Mouse (Mus musculus) mesoderm, embryonic 11.5 days (tissue): ENCODE measurements around the gene Cavin1.

ENCODE experiments used
- DNase-seq: peaks from one replicate; pipeline ENCODE4 v3.0.0-alpha.2; 2012; ENCODE audit warnings: low read depth, low spot score

Gene Cavin1

DNA sequence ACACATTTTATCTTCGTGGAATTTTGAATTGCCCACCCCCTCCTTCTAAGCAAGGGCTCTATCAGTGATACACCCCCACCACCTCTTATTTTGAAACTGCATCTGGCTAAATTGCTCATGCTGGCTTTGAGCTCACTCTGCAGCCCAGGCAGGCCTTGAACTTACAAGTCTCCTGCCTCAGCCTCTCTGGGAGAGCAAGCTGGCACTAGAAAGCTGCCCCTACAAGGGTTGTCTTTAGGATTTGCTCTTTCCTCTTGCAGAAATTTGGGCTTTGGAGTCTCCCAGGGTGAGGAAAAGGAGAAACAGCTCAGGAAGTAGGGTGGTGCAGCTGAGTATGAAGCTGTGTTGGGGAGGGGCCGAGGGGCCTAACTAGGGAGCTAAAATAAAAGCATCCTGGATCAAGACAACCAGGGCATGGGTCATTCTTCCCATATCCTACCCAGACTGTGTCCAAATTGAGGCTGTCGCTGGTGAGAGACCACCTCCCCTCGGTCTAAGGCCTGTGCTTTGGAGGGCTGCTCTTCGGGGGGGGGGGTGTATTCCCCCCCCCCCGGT lies 12.7 kb downstream of the Cavin1 start:
- no peak for DNase-seq

DNA sequence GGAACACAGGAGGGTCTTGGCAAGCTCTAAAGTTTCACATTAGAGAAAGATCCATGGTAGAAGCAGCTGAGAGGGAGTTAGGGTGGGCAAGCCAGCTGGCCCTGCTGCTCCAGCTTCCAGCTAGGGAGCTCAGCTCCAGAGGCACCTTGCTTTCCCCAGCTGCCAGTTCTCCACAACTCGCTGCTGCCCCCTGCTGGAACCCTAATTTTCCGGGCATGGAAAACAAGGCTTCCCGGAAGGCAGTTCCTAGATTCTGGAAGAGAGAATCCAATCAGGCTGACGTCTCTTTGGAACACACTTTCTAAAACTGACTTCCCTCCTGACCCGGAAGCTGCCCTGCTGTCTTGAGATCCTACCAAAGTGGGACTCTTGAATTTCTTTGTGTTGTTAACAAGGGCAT lies 13.4 kb downstream of the Cavin1 start:
- DNase-seq = peak; percentile 87

DNA sequence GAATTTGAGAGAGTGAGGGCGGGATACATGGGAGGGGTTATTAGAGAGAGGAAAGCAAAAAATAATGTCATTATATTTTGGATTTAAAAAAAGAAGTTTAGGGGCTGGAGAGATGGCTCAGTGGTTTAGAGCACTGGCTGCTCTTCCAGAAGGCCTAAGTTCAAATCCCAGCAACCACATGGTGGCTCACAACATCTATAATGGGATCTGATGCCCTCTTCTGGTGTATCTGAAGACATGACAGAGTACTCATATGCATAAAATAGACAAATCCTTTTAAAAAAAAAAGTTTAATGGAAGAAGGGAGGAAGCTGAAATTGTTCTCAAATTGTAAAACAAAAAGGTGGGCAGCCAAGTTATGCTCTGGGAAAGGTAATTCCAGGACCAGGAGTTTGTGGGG lies 21.1 kb downstream of the Cavin1 start:
- DNase-seq = no peak

DNA sequence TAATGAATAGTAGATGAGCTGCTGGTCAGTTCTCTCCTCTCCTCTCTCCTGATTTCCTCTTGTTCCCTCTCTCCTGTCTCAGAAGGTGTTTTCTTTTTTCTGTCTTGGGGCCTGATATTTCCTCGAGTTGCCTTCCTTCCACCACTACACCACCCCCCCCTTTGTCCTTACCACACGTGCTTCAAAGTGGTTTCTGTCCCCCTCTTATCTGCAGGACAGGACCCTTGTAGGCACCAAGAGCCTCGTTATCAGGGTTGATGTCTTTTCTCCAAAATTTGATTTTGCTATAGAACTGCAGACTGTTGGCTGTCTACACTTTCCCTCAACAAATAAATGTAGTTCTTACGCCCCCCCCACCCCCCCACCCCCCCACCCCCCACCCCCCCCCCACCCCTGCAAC lies 22.4 kb downstream of the Cavin1 start:
- no peak for DNase-seq

DNA sequence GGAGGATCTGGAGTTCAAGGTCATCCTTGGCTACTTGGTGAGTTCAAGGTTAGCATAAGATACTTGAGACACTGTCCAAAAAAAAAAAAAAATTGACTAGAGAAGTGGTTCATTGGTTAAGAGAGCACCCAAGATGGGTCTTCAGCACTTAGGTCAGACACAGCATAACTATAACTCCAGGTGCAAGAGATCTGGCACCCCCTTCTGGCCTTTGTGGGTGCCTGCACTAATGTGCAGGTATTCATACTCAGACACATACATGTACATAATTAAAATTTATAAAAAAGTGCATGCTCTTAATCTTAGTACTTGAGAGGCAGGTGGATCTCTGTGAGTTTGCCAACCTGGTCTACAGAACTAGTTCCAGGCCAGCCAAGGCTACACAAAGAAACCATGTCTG lies 23.1 kb downstream of the Cavin1 start:
- DNase-seq = no peak

DNA sequence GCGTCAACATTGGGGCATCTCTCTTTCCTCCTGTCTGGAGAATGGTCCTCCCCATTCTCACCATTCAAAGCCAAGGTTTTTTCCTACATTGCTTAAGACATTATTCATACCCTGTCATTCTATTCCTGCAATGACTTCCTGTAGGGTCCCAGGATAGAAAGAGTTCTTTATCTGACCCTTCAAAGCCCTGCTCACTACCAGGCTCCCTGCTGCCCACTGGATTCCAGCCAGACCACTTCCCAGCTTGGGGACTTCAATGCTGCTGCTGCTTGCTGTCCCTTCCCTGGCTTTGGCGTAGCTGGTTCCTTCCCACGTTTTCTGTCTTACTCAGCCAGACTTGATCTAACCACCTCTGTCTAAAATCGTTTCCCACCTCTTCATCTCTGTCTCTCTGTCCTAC lies 23.8 kb downstream of the Cavin1 start:
- DNase-seq = no peak

DNA sequence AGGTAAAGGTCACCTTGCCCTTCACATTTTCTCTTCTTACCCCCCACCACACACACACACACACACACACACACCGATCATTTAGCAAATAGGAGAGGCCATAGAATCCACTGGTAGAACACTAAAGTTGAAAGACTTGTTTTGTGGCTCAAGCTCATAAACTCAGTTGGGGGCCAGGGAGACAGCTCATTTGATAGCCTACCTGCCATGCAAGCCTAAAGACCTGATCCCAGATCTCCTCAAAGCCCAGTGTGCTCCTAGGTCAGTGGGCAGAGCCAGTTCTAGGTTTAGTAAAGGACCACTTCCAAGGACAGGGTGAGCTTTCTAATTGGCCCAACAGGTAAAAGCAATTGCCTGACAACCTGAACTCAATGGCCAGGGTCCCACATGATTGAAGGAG lies 28.3 kb downstream of the Cavin1 start:
- DNase-seq = no peak

DNA sequence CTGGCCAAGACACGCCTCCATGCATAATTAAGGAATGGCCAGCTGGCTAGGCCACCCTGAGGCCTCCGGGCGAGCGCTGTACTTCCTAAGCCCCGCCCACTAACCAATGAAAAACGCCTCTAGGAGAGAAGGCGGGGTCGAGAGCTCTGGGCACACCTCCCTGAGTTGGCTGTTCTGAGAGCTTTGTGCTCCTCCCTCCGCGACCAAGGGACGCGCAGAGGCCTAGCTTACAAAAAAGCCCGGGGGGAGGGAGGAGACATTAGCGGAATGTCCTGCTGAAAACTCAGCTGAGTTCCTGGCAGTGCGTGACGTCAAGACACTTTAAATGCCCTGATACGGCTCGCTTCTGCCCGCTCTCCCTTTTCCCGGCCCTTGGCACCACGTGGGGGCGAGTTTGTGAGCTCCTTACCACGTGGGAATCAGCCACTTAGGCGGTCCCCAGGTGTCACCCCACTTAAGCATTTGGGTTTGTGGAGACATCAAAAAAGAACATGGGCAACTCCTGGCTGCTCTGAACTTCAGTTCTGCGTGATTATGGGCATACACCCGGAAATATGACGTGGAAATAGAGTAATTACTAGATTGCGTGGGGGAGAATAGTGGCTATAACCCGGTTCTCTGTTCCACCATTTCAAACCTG lies 31.1 kb downstream of the Cavin1 start, which contains the start of gene Stat3:
TSS of gene Stat3 (minus strand) at position 29 of the 640 bp plus-strand sequence.
- DNase-seq = peak; percentile 100

DNA sequence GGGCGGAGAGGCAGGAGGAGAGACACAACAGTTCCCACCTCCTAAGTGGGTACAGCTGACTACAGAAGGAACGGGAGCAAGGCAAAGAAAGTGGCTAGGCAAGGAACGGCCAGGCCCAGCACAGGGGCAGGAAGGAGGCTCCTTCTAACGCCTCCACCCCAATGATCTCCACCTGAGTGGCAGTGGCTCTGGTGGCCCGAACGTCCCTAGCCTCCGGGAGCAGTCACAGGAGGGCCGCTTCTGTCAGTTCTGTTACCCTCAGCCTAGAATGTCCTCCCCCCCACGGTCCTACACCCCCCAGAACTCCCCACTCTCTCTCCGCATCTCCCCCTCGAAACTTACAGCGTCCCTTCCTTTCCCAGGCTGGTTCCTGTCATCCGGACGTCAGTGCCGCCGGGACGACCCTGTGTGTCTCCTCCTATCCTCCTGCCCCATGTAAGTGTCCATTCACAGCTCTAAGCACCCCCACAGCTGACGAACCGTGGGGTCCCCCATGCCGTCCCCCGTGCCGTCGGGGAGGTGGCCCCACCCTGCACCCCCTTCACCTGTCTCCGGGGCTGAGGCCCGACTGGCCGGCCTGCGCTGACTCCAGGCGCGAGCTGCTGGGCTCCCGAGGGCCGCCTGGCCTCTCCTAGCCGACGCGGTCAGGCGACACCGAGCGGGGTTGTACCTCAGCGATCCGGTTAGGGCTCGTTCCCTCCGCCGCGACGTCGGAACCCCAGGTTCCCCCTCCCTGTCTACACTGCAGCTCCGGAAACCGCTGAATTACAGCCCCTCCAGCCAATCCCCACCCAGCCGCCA lies 31.8 kb downstream of the Cavin1 start:
- no peak for DNase-seq

DNA sequence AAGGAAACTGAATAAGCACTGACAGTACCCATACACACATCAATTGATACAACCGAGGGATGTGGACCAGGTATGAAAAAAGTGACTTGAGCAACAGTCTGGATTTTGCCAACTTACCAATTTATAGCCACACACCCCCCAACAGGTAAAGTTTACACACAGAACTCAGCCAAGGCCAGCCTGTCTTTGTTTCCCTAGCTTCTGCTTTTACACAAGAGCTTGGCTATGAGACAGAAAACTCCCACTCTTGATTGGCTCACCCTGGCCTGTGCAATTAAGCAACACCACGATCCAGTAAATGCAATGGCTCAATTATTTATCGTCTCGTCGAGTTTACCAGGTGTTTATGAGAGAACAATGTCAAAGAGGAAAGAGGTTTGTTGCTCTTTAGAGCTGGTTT lies 32.6 kb downstream of the Cavin1 start:
- DNase-seq = no peak

DNA sequence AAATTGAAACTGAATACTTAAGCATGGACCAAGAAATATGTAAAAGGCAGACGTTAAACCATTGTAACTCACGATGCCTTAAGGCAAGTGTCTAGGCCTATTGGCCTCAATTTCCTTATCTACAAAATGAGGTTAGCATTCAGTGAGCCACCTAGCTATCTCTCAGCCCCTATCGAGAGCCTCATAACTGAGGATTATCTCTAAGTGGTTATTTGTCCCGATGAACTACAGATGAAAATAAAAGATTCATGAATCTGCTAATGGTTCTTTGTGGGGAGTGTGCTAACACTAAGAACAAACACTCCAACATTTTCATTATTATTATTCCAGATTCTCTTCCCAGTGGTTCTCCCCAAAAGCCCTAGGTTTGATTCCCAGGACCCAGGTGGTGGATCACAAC lies 33.4 kb downstream of the Cavin1 start:
- DNase-seq = no peak

DNA sequence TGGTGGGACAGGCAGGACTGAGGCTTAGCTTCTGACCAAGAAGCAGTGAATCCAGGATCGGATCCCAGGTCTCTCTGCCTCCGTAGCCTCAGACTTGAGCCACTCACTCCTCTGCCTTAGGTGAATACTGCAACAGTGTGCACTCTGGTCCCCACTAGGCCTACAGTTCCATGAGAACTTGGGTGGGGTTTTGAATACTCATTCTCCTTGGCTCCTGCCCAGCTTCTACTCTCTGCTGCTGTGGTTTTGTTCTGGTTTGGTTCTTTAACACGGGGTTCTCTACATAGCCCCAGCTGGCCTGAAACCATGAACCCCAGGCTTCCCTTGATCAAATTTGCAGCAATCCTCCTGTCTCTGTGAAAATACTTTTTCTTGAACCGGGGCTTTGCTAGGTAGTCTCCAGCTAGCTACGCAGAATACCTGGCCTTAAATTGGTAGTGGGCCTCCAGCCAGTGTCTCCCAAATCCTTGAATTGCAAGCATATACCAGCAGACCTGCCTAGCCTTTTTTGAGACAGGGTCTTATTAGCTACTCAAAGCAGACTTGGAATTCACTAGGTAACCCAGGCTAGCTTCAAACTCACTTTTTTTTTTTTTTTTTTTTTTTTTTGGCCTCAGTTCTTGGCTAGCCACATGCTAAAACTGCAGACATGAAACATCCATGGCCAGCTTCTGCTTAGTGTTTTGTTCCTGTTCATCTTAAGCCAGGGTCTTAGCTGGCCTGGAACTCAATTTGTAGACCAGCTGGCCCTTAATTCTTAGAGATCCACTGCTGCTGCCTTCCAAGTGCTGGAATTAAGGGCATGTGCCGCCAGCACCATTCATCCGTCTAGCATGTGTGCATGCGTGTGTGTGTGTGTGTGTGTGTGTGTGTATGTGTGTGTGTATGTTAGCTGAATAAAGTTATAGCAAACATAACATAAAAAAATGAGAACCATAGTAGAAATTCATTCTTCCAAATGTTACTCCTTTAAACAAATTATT lies 35.0 kb downstream of the Cavin1 start:
- no peak for DNase-seq

DNA sequence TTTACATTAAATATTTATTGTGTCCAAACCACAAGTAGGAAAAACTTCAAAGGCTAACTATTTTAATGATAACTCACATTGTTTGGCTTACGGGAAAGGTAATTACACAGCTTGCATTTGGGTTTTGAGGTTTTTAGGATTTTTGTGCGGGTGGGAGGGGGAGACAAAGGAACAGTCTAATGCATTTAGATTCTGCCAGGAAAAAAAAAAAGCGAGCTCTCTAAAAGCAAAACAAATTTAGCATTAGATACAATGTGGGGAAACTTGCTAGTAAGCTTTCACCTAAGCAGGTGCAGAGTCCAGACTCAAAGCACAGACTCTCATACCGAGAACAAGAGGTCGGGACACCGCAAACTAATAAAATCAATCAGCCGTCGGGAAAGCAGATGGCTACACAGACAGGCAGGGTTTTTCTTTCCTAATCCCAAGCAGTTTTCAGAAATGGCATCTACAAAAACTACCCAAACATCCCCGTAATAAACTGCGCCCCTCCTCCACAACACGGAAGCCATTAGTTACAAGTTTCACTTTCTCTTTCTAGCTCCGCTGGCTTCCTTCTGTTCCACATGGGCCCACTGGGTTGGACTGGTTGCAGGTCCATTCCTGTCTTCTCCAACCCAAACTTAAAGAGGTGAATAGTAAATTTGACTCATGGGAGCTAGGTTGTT lies 39.3 kb downstream of the Cavin1 start:
- DNase-seq = no peak

DNA sequence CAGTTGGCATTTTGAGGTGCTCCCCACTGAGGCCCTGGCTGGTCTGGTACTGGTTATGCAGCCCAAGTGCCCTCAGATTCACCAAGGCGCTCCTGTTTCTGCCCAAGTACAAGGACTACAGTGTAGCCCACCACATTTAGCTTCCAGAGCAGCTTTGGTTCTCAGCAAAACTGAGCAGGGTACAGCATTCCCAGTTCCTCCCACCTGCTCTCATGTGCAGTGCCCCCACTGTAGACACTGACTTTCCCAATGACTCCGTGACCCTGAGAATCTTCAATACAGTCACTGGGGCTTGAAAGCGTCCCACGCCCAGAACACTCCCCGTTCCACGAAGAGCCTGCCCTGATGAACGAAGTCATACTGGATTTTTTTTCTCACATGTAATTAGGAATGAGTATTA lies 40.1 kb downstream of the Cavin1 start:
- DNase-seq = no peak

DNA sequence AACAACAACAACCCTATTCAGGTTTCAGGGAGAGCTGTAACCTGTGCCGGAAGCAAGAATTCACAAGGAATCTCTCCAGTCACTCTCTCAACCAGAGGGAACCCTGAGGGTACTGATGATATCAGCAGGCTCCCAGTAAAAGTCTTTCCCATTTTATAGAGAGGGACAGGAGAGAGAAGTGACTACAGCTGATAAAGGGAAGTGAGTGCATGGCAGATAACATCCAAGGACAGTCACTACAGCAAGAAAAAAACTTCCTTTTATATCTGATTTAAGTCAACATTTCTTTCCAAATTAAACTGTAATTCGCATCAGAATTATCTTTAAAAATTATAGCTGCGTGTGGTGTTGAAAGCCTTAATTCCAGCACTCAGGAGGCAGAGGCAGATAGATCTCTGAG lies 43.3 kb downstream of the Cavin1 start:
- no peak for DNase-seq

DNA sequence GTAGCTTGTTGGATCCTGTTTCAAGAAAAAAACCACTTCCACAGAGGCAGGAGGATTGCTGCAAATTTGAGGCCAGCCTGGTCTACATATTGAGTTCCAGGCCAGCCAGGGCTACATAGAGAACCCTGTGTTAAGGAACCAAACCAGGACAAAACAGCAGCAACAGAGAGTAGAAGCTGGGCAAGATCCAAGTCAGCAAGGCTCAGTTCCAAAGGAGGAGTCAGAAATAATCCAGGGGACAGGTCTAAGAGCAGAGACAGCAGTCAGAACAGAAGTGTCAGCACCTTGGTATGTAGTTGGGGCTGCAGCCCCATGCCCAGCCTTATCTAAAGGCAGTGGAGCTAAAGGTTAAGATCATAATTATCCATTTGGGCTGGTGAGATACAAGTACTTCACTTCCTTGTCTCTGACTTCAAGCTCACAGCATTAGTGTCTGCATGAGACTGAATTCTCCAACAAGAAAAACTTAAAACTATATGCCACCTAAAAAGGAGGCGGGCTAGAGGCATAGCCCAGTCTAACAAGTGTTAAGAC lies 46.2 kb downstream of the Cavin1 start:
- DNase-seq = no peak

DNA sequence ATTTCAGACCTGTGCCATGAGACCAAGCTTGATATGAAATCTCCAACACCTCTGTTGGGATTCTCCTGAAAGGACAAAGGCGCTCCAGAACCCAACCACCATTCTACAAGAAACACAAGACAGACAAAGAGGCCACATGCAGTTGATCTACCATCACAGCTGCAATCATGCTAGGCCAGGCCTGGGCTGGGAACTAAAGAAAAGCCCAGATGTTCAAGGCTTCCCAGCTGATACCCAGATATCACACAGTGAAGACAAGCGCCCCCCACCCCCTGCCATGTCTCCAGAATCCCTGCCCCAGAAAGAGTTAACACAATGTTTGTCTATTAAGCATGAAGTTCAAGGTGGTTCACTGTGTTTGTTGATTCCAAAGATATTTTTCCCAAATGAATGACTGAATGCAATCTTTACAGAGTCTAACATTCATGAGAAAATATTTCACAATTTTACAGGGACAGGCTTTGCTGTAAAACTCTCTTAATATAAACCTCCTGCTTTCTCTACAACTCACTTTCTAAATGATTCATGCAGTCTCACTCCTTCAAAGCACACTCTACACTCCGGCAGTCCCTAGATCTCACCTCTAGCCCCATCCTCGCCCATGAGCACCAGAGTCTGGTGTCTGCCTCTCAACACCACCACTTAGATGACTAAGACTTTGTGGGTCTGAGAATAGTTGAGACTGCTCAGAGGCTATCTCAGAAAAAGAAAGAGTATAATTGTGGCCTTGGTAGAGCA lies 49.6 kb downstream of the Cavin1 start:
- DNase-seq = no peak

DNA sequence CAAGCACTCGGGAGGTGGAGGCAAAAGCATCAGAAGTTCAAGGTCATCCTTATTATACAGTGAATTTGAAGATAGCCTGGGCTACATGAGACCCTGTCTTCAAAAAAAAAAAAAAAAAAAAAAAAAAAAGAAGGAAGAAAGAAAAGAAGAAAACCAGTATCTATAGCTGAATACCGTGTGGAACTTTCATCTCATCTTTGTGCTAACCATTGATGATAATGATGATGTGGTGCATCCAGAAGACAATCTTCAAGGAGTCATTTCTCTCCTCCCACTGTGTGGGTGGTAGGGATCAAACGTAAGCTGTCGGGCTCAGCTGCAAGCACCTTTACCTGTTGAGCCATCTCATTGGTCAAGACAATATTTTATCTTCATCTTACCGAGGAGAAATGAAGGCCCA lies 52.7 kb downstream of the Cavin1 start:
- DNase-seq = no peak

DNA sequence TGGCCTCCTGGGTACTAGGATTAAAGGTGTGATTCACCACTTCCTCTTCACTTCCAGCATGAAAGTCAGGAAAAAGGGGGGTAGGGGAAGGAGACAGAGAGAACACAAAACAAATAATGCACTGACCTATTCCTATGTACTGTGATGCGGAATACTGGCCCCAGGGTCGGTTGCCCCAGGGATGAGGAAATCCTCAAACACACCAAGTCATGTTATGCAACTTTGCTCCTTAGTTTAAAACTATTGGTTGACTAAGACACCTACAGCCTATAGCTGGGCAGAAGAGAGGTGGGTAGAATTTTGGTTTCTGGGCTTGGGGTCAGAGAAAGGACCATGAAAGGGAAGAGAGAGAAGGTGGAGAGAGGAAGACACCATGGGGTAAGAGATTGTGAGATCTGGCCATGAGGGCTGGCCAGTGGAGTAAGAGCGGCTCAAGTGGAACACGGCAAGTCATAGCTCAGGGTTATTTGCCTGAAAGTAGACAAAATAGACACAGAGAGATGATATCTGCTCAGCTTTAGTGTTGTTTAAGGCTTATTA lies 54.2 kb downstream of the Cavin1 start:
- no peak for DNase-seq

DNA sequence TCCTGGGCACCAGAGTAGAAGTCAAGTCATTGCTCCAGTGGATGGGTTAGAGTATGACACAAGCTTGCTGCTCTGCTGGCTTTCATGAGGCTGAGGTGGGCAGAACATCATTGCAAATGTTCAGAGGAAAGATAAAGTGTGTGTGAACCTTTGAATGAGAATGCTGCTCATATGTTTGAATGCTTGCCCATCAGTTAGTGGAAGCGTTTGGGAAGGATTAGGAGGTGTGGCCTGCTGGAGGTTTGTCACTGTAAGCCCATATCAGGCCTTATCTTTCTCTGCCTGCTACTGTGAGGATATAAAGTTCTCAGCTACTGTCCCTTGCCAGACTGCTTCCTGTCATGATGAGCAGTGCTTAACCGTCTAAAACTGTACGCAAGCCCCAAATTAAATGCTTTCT lies 55.6 kb downstream of the Cavin1 start:
- no peak for DNase-seq
